Mouse (Mus musculus) hindbrain, embryonic 10.5 days (tissue): Measurements from ENCODE around the gene Erf. TPM values are rescaled to one million over a fixed set of nuclear protein-coding genes. Genes with fewer than 3 reads are reported as not detected.

ENCODE experiments used
- DNase-seq: peaks from one replicate; pipeline ENCODE4 v3.0.0-alpha.2; 2017; ENCODE audit warnings: low spot score
- H3K27ac ChIP-seq: fragments of 300-500 bp; sonication (generic); 2 replicates; pipeline ENCODE4 v1.5.1; 2016; ENCODE audit warnings: mild to moderate bottlenecking, moderate library complexity
- H3K27me3 ChIP-seq: fragments of 300-500 bp; sonication (generic); 2 replicates; pipeline ENCODE4 v1.6.1; 2016; ENCODE audit warnings: mild to moderate bottlenecking; ENCODE audit not compliant: poor library complexity, insufficient read depth, severe bottlenecking
- H3K36me3 ChIP-seq: fragments of 300-500 bp; sonication (generic); 2 replicates; pipeline ENCODE4 v1.6.1; 2016; ENCODE audit warnings: mild to moderate bottlenecking, moderate library complexity
- H3K4me1 ChIP-seq: fragments of 300-500 bp; sonication (generic); replicated peaks from 2 replicates; pipeline ENCODE4 v1.6.1; 2016; ENCODE audit warnings: mild to moderate bottlenecking
- H3K4me3 ChIP-seq: fragments of 300-500 bp; sonication (generic); 2 replicates; pipeline ENCODE4 v1.5.1; 2016; ENCODE audit warnings: mild to moderate bottlenecking, moderate library complexity
- H3K9me3 ChIP-seq: fragments of 300-500 bp; sonication (generic); 2 replicates; pipeline ENCODE4 v1.6.1; 2016; ENCODE audit warnings: mild to moderate bottlenecking, moderate library complexity
- WGBS: fragments of 180-500 bp; shearing (Covaris S2); methylation state at CpG from one replicate; pipeline ENCODE4 v1.1.7; 2016; 5-methylcytosine and 5-hydroxymethylcytosine counted together
- polyA plus RNA-seq: library from polyadenylated mRNA; unstranded; fragments of >200 nt; fragmentation: Nextera tagmentation; extraction: Ambion mirVana; gene quantifications from 2 replicates; pipeline ENCODE4 v1.2.1, GENCODE M21; 2016

The Erf gene
- polyA plus RNA-seq, 1 experiment from 2014 or later, result 8.6 TPM

- Histone ChIP-seq H3K9me3 (no peaks in the 10 kb centered on the region), H3K27ac (peak overlapping the region; percentile 97), H3K4me1 (peaks cover 50% of the 10 kb centered on the region), H3K36me3 (peaks cover 29% of the 10 kb centered on the region), H3K4me3 (peak overlapping the region; percentile 80), H3K27me3 (peaks cover 5% of the 10 kb centered on the region; the same call in 1 of the 2 replicates)
- DNase-seq, result peak; percentile 94
- WGBS, result 3% methylated on average over 31 of the region's 31 CpGs
Observed at GRCm38 (mm10) chr7:25219756-25220456, 30.7 kb downstream of the Erf start.

GRCm38 (mm10) chr7:25219416-25219750, 31.2 kb downstream of the Erf start:
- WGBS, result under 1% methylated on average over 16 of the region's 16 CpGs
- H3K4me3 ChIP-seq, result peak overlapping the region; percentile 80
- H3K36me3 ChIP-seq, result peaks cover 27% of the 10 kb centered on the region
- H3K27ac ChIP-seq, result peak overlapping the region; percentile 97
- H3K27me3 ChIP-seq, result peaks cover 5% of the 10 kb centered on the region; the same call in 1 of the 2 replicates
- peaks cover 50% of the 10 kb centered on the region for H3K4me1 ChIP-seq
- no peak for DNase-seq
- no peaks in the 10 kb centered on the region for H3K9me3 ChIP-seq

DNA sequence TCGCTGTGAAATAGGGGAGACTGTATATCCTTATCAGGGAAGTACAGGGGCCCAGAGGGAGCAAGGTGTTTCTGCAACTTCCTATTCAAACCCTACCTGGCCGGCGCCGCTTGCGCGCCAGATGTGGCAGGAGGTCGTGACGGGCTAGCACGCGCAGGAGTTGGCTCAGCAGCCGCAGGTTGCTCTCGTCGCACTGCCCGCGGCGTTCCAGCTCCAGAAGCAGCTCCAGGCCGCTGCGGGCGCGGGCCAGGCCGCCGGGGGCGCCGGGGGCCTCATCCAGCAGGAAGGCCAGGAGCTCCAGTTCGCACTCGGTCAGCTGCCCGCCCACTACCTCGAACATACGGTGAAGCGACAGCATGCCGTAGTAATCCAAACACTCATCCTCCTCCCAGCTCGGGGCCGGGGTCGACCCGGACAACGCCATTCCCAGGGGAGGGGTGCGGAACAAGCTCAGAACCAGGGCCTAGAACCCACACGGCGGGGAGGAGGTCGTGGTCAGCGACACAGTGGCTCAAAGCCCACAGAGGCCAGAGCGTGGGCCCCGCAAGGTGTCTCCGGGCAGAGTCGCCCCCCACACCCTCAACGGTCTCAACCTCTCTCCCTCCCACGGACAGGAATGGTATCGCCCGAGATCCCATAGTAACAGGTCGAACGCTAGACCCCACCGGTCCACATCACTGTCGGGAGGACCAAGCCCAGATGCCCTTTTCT, 31.7 kb downstream of the Erf start:
- peak overlapping the region; percentile 80 for H3K4me3 ChIP-seq
- peaks cover 27% of the 10 kb centered on the region for H3K36me3 ChIP-seq
- no peaks in the 10 kb centered on the region for H3K9me3 ChIP-seq
- WGBS, result under 1% methylated on average over 53 of the region's 53 CpGs
- H3K27ac ChIP-seq, result peak overlapping the region; percentile 97
- peaks cover 5% of the 10 kb centered on the region; the same call in 1 of the 2 replicates for H3K27me3 ChIP-seq
- peak; percentile 83 for DNase-seq
- H3K4me1 ChIP-seq, result peaks cover 50% of the 10 kb centered on the region

DNA sequence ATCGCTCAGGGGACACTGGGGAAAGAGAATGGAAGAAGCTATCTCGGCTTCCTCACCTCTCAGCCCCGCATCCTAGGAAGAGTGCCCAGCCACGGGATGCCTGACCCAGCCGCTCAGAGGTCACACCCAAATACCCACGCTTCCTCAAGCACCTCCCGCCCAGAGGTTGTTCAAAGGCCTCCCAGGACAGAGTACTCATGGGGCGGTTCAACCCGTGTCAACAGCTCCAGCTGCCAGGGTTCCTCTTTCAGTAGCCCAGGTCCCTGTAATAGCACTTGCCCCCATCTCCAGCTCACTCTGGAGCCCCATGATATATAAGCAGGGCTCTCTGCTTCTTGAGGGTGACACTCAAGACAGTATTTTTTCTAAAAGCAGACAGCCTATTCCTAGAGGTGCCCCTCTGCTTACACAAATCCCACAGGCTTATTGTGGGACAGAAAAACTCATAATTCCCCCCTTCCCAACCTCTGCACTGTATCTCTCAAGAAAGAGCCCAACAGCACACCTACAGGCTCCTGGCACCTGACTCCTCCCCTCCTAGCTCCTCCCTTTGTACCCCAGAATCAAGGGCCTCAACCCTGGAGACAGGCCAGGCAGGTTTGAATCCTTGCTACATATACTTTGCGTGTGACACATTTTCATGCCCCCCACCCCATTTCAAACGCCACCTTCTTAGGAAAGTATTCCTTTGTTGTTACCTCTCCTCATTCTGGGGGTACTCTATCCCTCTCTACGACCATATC, 32.7 kb downstream of the Erf start:
- peaks cover 47% of the 10 kb centered on the region for H3K4me1 ChIP-seq
- H3K27me3 ChIP-seq, result peaks cover 5% of the 10 kb centered on the region; the same call in 1 of the 2 replicates
- no peak for DNase-seq
- peaks cover 18% of the 10 kb centered on the region for H3K36me3 ChIP-seq
- H3K4me3 ChIP-seq, result peak overlapping the region; percentile 80; the same call in 1 of the 2 replicates
- H3K27ac ChIP-seq, result no peak overlapping the region
- WGBS, result 71% methylated on average over 12 of the region's 12 CpGs
- H3K9me3 ChIP-seq, result no peaks in the 10 kb centered on the region

- WGBS, result 93% methylated on average over 2 of the region's 2 CpGs
- peaks cover 41% of the 10 kb centered on the region for H3K36me3 ChIP-seq
- no peak for DNase-seq
- no peak overlapping the region for H3K27ac ChIP-seq
- H3K4me3 ChIP-seq, result no peak overlapping the region
- H3K27me3 ChIP-seq, result peaks cover 5% of the 10 kb centered on the region; the same call in 1 of the 2 replicates
- H3K4me1 ChIP-seq, result peaks cover 16% of the 10 kb centered on the region
- no peaks in the 10 kb centered on the region for H3K9me3 ChIP-seq
Observed at GRCm38 (mm10) chr7:25214172-25214571, 36.4 kb downstream of the Erf start.

- 87% methylated on average over 3 of the region's 3 CpGs for WGBS
- no peak overlapping the region for H3K4me3 ChIP-seq
- no peak overlapping the region for H3K27ac ChIP-seq
- no peaks in the 10 kb centered on the region for H3K9me3 ChIP-seq
- peaks cover 5% of the 10 kb centered on the region for H3K4me1 ChIP-seq
- peaks cover 52% of the 10 kb centered on the region for H3K36me3 ChIP-seq
- H3K27me3 ChIP-seq, result peaks cover 5% of the 10 kb centered on the region; the same call in 1 of the 2 replicates
- DNase-seq, result no peak
Observed at GRCm38 (mm10) chr7:25213099-25213498, 37.5 kb downstream of the Erf start.

DNA sequence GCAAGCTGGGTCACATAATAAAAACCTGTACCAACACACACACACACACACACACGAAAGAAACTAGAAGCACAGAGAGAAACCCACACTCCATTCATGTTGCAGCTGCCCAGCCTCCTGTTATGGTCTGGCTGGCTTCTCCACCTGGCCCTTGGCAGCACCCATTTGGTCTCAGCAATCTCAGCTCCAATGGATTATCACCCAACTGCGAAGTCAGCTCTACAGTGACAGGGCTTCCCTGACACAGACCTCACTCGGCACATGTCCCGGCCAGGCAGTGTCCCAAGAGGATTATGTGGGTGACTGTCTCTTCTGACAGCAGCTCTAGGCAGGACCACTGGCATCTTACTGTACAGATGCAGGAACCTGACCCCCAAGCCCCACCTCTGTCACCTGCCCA, 40.1 kb downstream of the Erf start:
- Histone ChIP-seq H3K27ac (no peak overlapping the region), H3K4me1 (0 out of 2 replicates have a peak, but pooled peaks cover 2% of the 10 kb centered on the region), H3K4me3 (no peak overlapping the region), H3K9me3 (no peaks in the 10 kb centered on the region), H3K27me3 (no peaks in the 10 kb centered on the region), H3K36me3 (peaks cover 71% of the 10 kb centered on the region)
- 89% methylated on average over 4 of the region's 4 CpGs for WGBS
- DNase-seq, result no peak

DNA sequence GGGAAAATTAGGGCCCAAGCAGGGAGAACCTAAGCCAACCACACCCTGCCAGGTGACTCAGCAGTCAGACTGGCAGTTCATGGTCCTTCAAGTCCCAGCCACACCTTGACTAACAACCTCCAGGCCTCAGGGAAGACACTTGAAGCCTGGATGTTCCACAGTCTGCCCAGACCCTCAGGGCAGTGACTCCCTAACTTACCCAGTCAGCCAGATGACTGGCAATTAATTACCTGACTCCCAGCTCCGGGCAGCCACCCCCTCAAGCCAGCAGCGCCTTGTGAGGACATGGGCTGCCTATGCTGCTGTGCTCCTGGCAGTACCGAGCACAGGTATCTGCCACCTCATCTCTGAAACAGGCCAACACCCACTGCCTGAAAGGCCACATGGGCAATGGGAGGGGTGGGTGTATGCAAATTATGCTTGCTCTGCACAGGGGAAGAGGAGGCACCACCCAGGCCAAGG, 41.4 kb downstream of the Erf start:
- H3K27ac ChIP-seq, result no peak overlapping the region
- WGBS, result 84% methylated on average over 3 of the region's 3 CpGs

GRCm38 (mm10) chr7:25206094-25206830, 44.3 kb downstream of the Erf start:
- Histone ChIP-seq H3K9me3 (no peaks in the 10 kb centered on the region), H3K4me3 (no peak overlapping the region), H3K27ac (no peak overlapping the region), H3K27me3 (no peaks in the 10 kb centered on the region), H3K4me1 (0 out of 2 replicates have a peak, but pooled peaks cover 5% of the 10 kb centered on the region), H3K36me3 (peaks cover 91% of the 10 kb centered on the region)
- DNase-seq, result no peak
- WGBS, result 91% methylated on average over 16 of the region's 16 CpGs

More for the DNA sequence above, 41.4 kb downstream of the Erf start:
- DNase-seq, result no peak
- peaks cover 72% of the 10 kb centered on the region for H3K36me3 ChIP-seq
- no peaks in the 10 kb centered on the region for H3K9me3 ChIP-seq
- H3K4me3 ChIP-seq, result no peak overlapping the region
- H3K27me3 ChIP-seq, result no peaks in the 10 kb centered on the region
- H3K4me1 ChIP-seq, result 0 out of 2 replicates have a peak, but pooled peaks cover 5% of the 10 kb centered on the region

GRCm38 (mm10) chr7:25205355-25206093, 45.0 kb downstream of the Erf start:
- Histone ChIP-seq H3K27ac (no peak overlapping the region), H3K36me3 (peaks cover 83% of the 10 kb centered on the region), H3K9me3 (no peaks in the 10 kb centered on the region), H3K4me3 (no peak overlapping the region), H3K4me1 (0 out of 2 replicates have a peak, but pooled peaks cover 5% of the 10 kb centered on the region), H3K27me3 (no peaks in the 10 kb centered on the region)
- DNase-seq, result no peak
- 86% methylated on average over 16 of the region's 16 CpGs for WGBS

DNA sequence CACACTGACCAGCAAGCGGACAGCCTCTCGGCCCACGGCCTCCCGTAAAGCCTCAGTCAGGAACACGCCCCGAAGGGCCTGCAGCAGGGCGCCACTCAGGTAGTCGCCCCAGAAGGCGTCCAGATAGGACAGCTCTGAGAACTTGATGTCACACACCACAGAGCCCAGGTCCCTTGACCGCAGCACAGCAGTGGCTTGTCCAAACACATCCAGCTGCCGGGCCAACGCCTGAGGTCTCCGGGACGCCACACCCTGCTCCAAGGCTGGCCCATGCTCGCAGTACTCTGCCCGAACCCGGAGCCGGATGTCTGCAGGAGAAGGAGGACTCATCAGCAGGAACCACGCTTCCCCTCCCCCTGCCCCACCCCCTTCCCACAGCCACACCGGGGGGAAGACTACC, 46.9 kb downstream of the Erf start:
- 0 out of 2 replicates have a peak, but pooled peaks cover 5% of the 10 kb centered on the region for H3K4me1 ChIP-seq
- H3K27me3 ChIP-seq, result no peaks in the 10 kb centered on the region
- no peak overlapping the region for H3K27ac ChIP-seq
- 93% methylated on average over 20 of the region's 20 CpGs for WGBS
- no peaks in the 10 kb centered on the region for H3K9me3 ChIP-seq
- no peak overlapping the region for H3K4me3 ChIP-seq
- H3K36me3 ChIP-seq, result peaks cover 64% of the 10 kb centered on the region
- no peak for DNase-seq
